Mouse (Mus musculus) forebrain, postnatal 0 days (tissue): ENCODE measurements around the gene Sardh. TPM values are rescaled to one million over a fixed set of nuclear protein-coding genes. Genes with fewer than 3 reads are reported as not detected.
A peak's percentile ranks its signal among the peaks of the same experiment; 100 is the strongest.

Experiments used
- ATAC-seq: fragments of 200-750 bp; cut with Nextera tagmentation; 2 replicates; pipeline ENCODE4 v1.8.0; 2017; ENCODE audit warnings: mild to moderate bottlenecking, moderate library complexity
- DNase-seq: peaks from one replicate; pipeline ENCODE4 v3.0.0-alpha.2; 2015
- H3K27ac ChIP-seq: fragments of 300-500 bp; sonication (generic); 2 replicates; pipeline ENCODE4 v1.5.1; 2014; ENCODE audit warnings: low read depth, mild to moderate bottlenecking, antibody characterized with exemption, low read length, moderate library complexity, mixed read lengths
- H3K27me3 ChIP-seq: fragments of 300-500 bp; sonication (generic); 2 replicates; pipeline ENCODE4 v1.6.1; 2014; ENCODE audit warnings: mild to moderate bottlenecking, low read length, mixed read lengths; ENCODE audit not compliant: insufficient read depth
- H3K36me3 ChIP-seq: fragments of 300-500 bp; sonication (generic); 2 replicates; pipeline ENCODE4 v1.6.1; 2014; ENCODE audit warnings: mild to moderate bottlenecking, moderate library complexity; ENCODE audit not compliant: insufficient read depth
- H3K4me1 ChIP-seq: fragments of 300-500 bp; sonication (generic); 2 replicates; pipeline ENCODE4 v1.6.1; 2014; ENCODE audit warnings: antibody characterized with exemption; ENCODE audit not compliant: insufficient read depth
- H3K4me2 ChIP-seq: fragments of 300-500 bp; sonication (generic); 2 replicates; pipeline ENCODE4 v1.6.1; 2014; ENCODE audit warnings: low read depth, mild to moderate bottlenecking, moderate library complexity
- H3K4me3 ChIP-seq: fragments of 300-500 bp; sonication (generic); 2 replicates; pipeline ENCODE4 v1.5.1; 2014; ENCODE audit warnings: low read depth, low read length, mixed read lengths
- H3K9ac ChIP-seq: fragments of 300-500 bp; sonication (generic); 2 replicates; pipeline ENCODE4 v1.6.1; 2014; ENCODE audit warnings: mild to moderate bottlenecking
- H3K9me3 ChIP-seq: fragments of 300-500 bp; sonication (generic); 2 replicates; pipeline ENCODE4 v1.6.1; 2016; ENCODE audit warnings: low read length
- CTCF ChIP-seq: sonication (generic); IDR thresholded peaks from 2 replicates; pipeline ENCODE4 v1.5.1; 2016; ENCODE audit warnings: antibody characterized with exemption, control low read depth, low read depth
- WGBS: fragments of 180-500 bp; shearing (Covaris S2); extraction: QIAGEN DNeasy Blood & Tissue Kit; methylation state at CpG from one replicate; pipeline ENCODE4 v1.1.7; 2014; 5-methylcytosine and 5-hydroxymethylcytosine counted together
- polyA plus RNA-seq: library from polyadenylated mRNA; unstranded; fragments of >200 nt; fragmentation: Nextera tagmentation; extraction: Ambion mirVana; gene quantifications from 2 replicates; pipeline ENCODE4 v1.2.1, GENCODE M21; 2015
- total RNA-seq: library from RNA; depleted of rRNA; stranded (reverse); fragments of >200 nt; gene quantifications from 2 replicates; pipeline ENCODE4 v1.2.3, GENCODE M21; 2014

Gene Sardh
- total and polyA plus RNA-seq, 2 experiments from 2014 or later: 5.7 to 7.2 TPM

- H3K9ac ChIP-seq: no peak overlapping the region
- no peaks in the 10 kb centered on the region for H3K9me3 ChIP-seq
- ATAC-seq (peak; percentile 86), DNase-seq (peak; percentile 12)
- no peaks in the 10 kb centered on the region for H3K36me3 ChIP-seq
- 56% methylated on average over 2 of the region's 2 CpGs for WGBS
- H3K27ac ChIP-seq: peak overlapping the region; percentile 66
- no peaks in the 10 kb centered on the region for H3K4me1 ChIP-seq
- TF ChIP-seq CTCF: no peak
- no peaks in the 10 kb centered on the region for H3K27me3 ChIP-seq
- H3K4me2 ChIP-seq: no peak overlapping the region
- H3K4me3 ChIP-seq: no peak overlapping the region
These were observed 73.9 kb downstream of the Sardh start for GRCm38 (mm10) chr2:27174242-27174641.

GRCm38 (mm10) chr2:27166999-27167398 lies 81.1 kb downstream of the Sardh start:
- H3K36me3 ChIP-seq: no peaks in the 10 kb centered on the region
- no peak overlapping the region for H3K27ac ChIP-seq
- no peak overlapping the region for H3K4me2 ChIP-seq
- H3K9ac ChIP-seq: no peak overlapping the region
- ATAC-seq: no peak
- no peak for TF ChIP-seq CTCF
- no peak for DNase-seq
- no peak overlapping the region for H3K4me3 ChIP-seq
- H3K9me3 ChIP-seq: no peaks in the 10 kb centered on the region
- H3K4me1 ChIP-seq: 0 out of 2 replicates have a peak, but pooled peaks cover 3% of the 10 kb centered on the region
- no peaks in the 10 kb centered on the region for H3K27me3 ChIP-seq
- WGBS: 29% methylated on average over 2 of the region's 2 CpGs

DNA sequence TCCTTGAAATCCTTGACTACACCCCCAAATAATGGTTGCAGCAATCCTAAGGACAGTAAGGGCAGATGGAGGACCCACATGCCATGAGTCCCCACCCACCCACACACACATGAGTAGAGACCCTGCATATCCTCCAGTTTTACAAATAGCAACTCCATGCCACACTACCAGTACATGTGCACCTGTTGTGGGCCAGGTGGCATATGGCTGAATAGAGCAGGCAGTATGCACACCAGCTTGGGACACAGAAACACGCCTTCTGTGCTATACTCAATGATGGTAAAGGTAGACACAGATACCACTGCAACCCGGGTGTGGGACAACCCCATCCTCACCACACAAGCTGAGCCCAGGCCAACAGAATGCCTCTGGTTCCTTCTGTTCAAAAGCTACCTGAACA lies 82.1 kb downstream of the Sardh start:
- DNase-seq: peak; percentile 21
- WGBS: 83% methylated on average over 2 of the region's 2 CpGs

DNA sequence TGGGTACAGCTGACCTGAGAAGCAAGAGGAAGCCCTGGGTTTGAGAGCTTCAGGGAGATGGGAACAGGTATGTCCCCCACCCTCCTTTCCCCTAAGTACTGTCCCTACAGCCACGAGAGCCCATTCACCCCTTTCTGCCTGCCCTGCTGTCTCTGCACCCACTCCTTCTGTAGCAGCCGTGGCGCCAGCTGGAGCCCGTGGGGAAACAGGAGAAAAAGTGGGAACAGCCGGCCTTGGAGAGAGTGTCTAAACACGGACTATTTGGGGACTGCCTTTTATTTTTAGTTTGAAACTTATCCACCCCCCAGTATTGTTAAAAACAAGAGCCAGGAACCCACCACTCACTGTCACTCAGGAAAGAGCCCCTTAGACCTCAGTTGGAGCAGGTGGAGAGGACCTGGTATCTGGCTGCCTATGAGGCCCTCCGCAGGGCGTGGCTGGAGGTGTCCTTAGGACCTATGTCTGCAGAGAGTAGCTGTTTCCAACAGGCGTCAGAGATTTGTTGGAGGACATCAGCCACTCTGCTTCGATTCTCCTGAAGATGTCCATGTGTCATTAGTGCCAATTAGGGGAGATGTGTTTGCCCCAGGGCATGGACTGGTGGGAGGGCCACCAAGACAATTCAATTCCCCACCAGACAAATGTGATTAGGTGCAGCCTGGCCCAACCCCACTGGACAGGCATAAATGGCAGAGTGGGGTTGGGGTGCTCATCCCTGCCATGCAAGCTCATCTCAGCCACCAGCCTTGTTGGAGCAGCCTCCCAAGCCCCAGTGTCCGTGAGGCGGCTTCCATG lies 83.1 kb downstream of the Sardh start, which contains the start of gene Dbh:
Gene Dbh, plus strand, starts transcription at position 438 of the 795 bp plus-strand sequence.
- peak; percentile 57 for DNase-seq
- ATAC-seq: 0 out of 2 replicates have a peak, but pooled peaks have one; percentile 25
- no peak within 1 kb of the TSS for H3K27ac ChIP-seq
- TF ChIP-seq CTCF: no peak
- WGBS: 71% methylated on average over 12 of the region's 12 CpGs
- no peaks in the 10 kb centered on the region for H3K36me3 ChIP-seq
- no peak within 1 kb of the TSS for H3K4me2 ChIP-seq
- 0 out of 2 replicates have a peak, but pooled peaks cover 3% of the 10 kb centered on the region for H3K4me1 ChIP-seq
- H3K4me3 ChIP-seq: no peak within 1 kb of the TSS
- no peaks in the 10 kb centered on the region for H3K9me3 ChIP-seq
- H3K9ac ChIP-seq: no peak within 1 kb of the TSS
- no peaks in the 10 kb centered on the region for H3K27me3 ChIP-seq

More for the DNA sequence above, 82.1 kb downstream of the Sardh start:
- no peak for ATAC-seq
- Histone ChIP-seq H3K27me3 (no peaks in the 10 kb centered on the region), H3K9ac (no peak overlapping the region), H3K4me2 (no peak overlapping the region), H3K4me1 (0 out of 2 replicates have a peak, but pooled peaks cover 3% of the 10 kb centered on the region), H3K9me3 (no peaks in the 10 kb centered on the region), H3K36me3 (no peaks in the 10 kb centered on the region), H3K4me3 (no peak overlapping the region), H3K27ac (no peak overlapping the region)
- TF ChIP-seq CTCF: no peak

DNA sequence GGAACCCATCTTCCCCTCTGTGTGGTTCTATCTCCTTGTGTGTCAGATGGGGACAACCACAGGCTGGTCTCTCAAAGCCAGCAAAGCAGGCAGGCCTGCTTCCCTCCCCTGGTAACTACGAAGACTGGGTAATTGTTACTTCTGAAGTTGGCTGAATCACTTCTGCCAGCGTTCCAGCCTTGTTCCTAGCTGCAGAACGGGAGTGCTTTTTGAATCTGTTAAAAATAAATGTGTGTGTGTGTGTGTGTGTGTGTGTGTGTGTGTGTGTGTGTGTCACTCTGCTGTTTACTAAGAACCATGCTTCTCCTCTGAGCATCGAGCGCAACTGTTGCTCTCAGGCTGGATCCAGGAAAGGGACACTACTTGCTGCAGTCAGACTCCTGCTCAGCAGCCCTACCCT lies 84.3 kb downstream of the Sardh start:
- H3K36me3 ChIP-seq: no peaks in the 10 kb centered on the region

GRCm38 (mm10) chr2:27162656-27163055 lies 85.5 kb downstream of the Sardh start:
- Histone ChIP-seq H3K9me3 (no peaks in the 10 kb centered on the region), H3K4me1 (0 out of 2 replicates have a peak, but pooled peaks cover 3% of the 10 kb centered on the region), H3K9ac (no peak overlapping the region), H3K4me2 (no peak overlapping the region), H3K4me3 (no peak overlapping the region), H3K27ac (0 out of 2 replicates have a peak overlapping the region, but pooled peaks have one; percentile 29), H3K36me3 (no peaks in the 10 kb centered on the region), H3K27me3 (no peaks in the 10 kb centered on the region)
- TF ChIP-seq CTCF: no peak
- DNase-seq (no peak), ATAC-seq (0 out of 2 replicates have a peak, but pooled peaks have one; percentile 24)
- 46% methylated on average over 11 of the region's 11 CpGs for WGBS

More for the DNA sequence above, 84.3 kb downstream of the Sardh start:
- 0 out of 2 replicates have a peak overlapping the region, but pooled peaks have one; percentile 3 for H3K27ac ChIP-seq
- no peaks in the 10 kb centered on the region for H3K9me3 ChIP-seq
- no peak overlapping the region for H3K4me3 ChIP-seq
- ATAC-seq (peak; percentile 44; the same call in 1 of the 2 replicates), DNase-seq (peak; percentile 58)
- 0 out of 2 replicates have a peak, but pooled peaks cover 3% of the 10 kb centered on the region for H3K4me1 ChIP-seq
- 35% methylated on average over 5 of the region's 5 CpGs for WGBS
- no peak for TF ChIP-seq CTCF
- no peak overlapping the region for H3K4me2 ChIP-seq
- no peaks in the 10 kb centered on the region for H3K27me3 ChIP-seq
- no peak overlapping the region for H3K9ac ChIP-seq

DNA sequence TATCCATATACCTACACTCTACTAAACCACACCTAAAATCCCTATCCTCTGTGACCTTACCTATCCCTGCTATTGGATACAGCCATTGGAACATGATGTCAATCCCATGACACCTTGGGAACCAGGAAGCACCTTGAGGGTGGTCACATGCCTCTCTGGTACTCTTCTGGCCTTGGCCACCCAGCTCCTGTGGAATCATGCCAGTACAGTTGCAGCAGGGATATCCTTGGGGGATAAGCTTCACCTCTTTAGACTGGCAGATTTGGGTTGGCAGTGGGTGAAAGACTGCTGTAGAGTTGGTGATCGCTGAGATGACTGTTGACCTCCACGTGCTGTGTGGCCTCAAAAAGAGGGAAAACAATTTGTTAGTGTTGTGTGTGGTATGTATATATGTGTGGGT lies 86.6 kb downstream of the Sardh start:
- no peak overlapping the region for H3K27ac ChIP-seq
- no peaks in the 10 kb centered on the region for H3K27me3 ChIP-seq
- H3K4me3 ChIP-seq: no peak overlapping the region
- 0 out of 2 replicates have a peak, but pooled peaks cover 3% of the 10 kb centered on the region for H3K4me1 ChIP-seq
- no peaks in the 10 kb centered on the region for H3K9me3 ChIP-seq
- H3K9ac ChIP-seq: no peak overlapping the region
- ATAC-seq: no peak
- TF ChIP-seq CTCF: no peak
- no peak overlapping the region for H3K4me2 ChIP-seq
- DNase-seq: no peak
- H3K36me3 ChIP-seq: no peaks in the 10 kb centered on the region
- 85% methylated on average over 2 of the region's 2 CpGs for WGBS
